Mouse (Mus musculus): ENCODE results near the gene Sox6. TPM values are rescaled to one million over a fixed set of nuclear protein-coding genes. Genes with fewer than 3 reads are reported as not detected.

Gene Sox6
- polyA plus RNA-seq, 1 experiment = not detected

GRCm38 (mm10) chr7:115776736-115777135, 261.9 kb downstream of the Sox6 start:
- TF ChIP-seq CTCF (IDR thresholded peaks at IDR 0.05; ENCODE audit: low read depth, low read length) = no peak
- TF ChIP-seq POLR2A (IDR thresholded peaks at IDR 0.05; ENCODE audit: borderline replicate concordance, low read depth, low read length) = no peak
- H3K4me1 ChIP-seq (ENCODE audit: control insufficient read depth, insufficient read depth, low read length) = no peaks in the 10 kb centered on the region
- no peak overlapping the region for H3K27ac ChIP-seq (ENCODE audit: insufficient read depth, low read depth, low read length)
- no peak overlapping the region for H3K4me3 ChIP-seq (ENCODE audit: insufficient read depth, low read length)

DNA sequence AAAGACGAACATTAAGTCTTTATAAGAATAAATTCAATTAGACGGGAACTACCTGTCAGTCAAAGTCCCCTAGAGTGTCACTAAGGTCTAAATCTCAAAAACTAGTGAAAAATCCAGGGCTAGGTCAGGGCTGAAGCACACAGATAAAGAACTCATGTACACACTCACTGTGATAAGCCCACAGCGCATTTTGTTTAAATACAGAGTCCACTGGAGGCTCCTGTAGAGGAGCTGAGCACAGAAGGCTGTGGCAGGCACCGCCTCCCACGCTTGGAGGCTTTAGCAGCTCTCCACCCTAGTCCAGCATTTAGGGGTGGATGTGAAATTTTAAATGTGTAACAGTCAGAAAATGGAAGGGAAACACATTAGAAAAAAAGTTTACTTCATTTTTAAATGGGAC, 262.3 kb downstream of the Sox6 start:
- TF ChIP-seq POLR2A (IDR thresholded peaks at IDR 0.05; ENCODE audit: borderline replicate concordance, low read depth, low read length) = no peak
- no peak for TF ChIP-seq CTCF (IDR thresholded peaks at IDR 0.05; ENCODE audit: low read depth, low read length)
- no peak overlapping the region for H3K27ac ChIP-seq (ENCODE audit: insufficient read depth, low read depth, low read length)
- no peak overlapping the region for H3K4me3 ChIP-seq (ENCODE audit: insufficient read depth, low read length)
- no peaks in the 10 kb centered on the region for H3K4me1 ChIP-seq (ENCODE audit: control insufficient read depth, insufficient read depth, low read length)

DNA sequence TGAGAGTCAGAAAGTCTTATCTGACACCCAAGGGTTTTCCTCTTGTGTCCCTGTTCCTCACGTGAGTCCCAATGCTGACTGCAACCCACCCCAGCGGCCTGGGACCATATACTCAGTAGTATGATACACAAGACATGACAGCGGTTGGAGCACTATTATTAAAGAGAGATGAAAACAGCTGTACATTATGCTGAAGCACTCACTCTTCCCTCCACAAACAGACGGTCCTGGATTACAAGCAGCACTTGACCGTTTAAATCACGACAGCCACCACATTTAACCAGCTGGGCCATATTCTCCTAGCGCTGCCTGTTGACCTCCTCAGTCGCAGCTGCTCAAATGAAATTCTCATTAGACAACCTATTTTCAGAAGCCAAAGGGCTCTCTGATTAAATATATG, 272.3 kb downstream of the Sox6 start:
- no peak overlapping the region for H3K27ac ChIP-seq (ENCODE audit: insufficient read depth, low read depth, low read length)
- no peak overlapping the region for H3K4me3 ChIP-seq (ENCODE audit: insufficient read depth, low read length)
- TF ChIP-seq CTCF (IDR thresholded peaks at IDR 0.05; ENCODE audit: low read depth, low read length) = no peak
- no peak for TF ChIP-seq POLR2A (IDR thresholded peaks at IDR 0.05; ENCODE audit: borderline replicate concordance, low read depth, low read length)
- H3K4me1 ChIP-seq (ENCODE audit: control insufficient read depth, insufficient read depth, low read length) = no peaks in the 10 kb centered on the region

- H3K27ac ChIP-seq (ENCODE audit: insufficient read depth, low read depth, low read length) = no peak overlapping the region
- TF ChIP-seq CTCF (IDR thresholded peaks at IDR 0.05; ENCODE audit: low read depth, low read length) (no peak), POLR2A (IDR thresholded peaks at IDR 0.05; ENCODE audit: borderline replicate concordance, low read depth, low read length) (no peak)
- no peaks in the 10 kb centered on the region for H3K4me1 ChIP-seq (ENCODE audit: control insufficient read depth, insufficient read depth, low read length)
- H3K4me3 ChIP-seq (ENCODE audit: insufficient read depth, low read length) = no peak overlapping the region
Measured at GRCm38 (mm10) chr7:115763851-115764250, 274.7 kb downstream of the Sox6 start.

DNA sequence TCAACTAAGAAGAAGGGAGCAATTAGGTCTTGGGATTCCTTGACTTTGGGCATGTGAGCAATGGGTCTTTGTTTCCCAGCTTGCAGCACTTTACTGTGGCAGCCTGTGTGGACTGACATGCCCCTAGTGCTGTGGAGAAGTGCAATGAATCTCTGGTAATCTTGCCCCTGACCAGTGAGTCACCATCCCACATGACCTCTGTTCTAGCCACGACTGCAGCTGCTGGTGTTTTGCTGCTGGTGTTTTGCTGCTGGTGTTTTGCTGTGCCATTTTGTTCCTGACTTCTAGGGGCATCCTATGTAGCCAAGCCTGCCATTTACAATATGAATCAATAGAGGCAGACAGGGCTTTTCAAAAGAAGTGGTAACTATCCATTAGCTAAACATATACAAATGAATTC, 280.4 kb downstream of the Sox6 start:
- Histone ChIP-seq H3K4me1 (ENCODE audit: control insufficient read depth, insufficient read depth, low read length) (no peaks in the 10 kb centered on the region), H3K4me3 (ENCODE audit: insufficient read depth, low read length) (no peak overlapping the region)
- TF ChIP-seq POLR2A (IDR thresholded peaks at IDR 0.05; ENCODE audit: borderline replicate concordance, low read depth, low read length) (no peak), CTCF (IDR thresholded peaks at IDR 0.05; ENCODE audit: low read depth, low read length) (no peak)

DNA sequence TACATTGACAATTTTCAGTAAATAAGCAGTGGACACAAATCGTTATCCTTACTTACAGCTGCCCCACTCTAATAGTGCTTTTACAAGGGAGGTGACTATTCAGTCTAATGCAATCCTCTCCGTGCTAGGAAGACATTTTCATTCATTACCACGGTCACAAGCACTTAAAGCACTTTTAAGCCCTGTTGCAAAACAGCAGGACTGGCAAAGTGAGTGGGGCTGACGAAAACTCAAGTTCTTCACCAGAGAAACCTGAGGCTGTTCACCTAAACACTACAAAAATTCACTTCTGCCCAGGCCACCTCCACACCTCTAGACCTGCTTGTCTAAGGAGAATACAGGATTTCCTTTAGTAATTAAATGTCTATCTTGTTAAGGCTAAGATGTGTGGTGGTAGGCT, 283.3 kb downstream of the Sox6 start:
- no peak overlapping the region for H3K4me3 ChIP-seq (ENCODE audit: insufficient read depth, low read length)
- TF ChIP-seq POLR2A (IDR thresholded peaks at IDR 0.05; ENCODE audit: borderline replicate concordance, low read depth, low read length) = no peak
- TF ChIP-seq CTCF (IDR thresholded peaks at IDR 0.05; ENCODE audit: low read depth, low read length) = no peak
- no peak overlapping the region for H3K27ac ChIP-seq (ENCODE audit: insufficient read depth, low read depth, low read length)
- H3K4me1 ChIP-seq (ENCODE audit: control insufficient read depth, insufficient read depth, low read length) = no peaks in the 10 kb centered on the region

More for the DNA sequence above, 280.4 kb downstream of the Sox6 start:
- no peak overlapping the region for H3K27ac ChIP-seq (ENCODE audit: insufficient read depth, low read depth, low read length)

DNA sequence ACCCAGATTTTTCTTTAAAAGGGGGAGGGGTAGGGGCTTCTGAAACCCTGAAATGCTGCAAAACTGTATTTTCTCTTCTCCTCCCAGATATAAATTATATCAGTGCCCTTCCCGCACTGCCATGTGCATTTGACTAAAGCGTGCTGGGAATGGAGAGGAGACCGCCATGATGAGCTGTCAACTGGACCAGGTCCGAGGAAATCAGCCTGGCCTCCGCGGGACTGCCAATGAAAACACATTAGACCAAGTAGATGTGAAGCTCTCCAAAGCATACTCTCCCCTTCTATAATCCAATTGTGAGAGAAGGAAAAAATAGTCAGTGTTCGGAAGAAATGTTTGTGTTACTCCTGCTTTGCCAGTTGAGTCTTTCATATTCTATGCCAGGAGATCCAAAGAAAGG, 284.4 kb downstream of the Sox6 start:
- Histone ChIP-seq H3K27ac (ENCODE audit: insufficient read depth, low read depth, low read length) (no peak overlapping the region), H3K4me1 (ENCODE audit: control insufficient read depth, insufficient read depth, low read length) (no peaks in the 10 kb centered on the region), H3K4me3 (ENCODE audit: insufficient read depth, low read length) (no peak overlapping the region)
- TF ChIP-seq CTCF (IDR thresholded peaks at IDR 0.05; ENCODE audit: low read depth, low read length) (no peak), POLR2A (IDR thresholded peaks at IDR 0.05; ENCODE audit: borderline replicate concordance, low read depth, low read length) (no peak)

DNA sequence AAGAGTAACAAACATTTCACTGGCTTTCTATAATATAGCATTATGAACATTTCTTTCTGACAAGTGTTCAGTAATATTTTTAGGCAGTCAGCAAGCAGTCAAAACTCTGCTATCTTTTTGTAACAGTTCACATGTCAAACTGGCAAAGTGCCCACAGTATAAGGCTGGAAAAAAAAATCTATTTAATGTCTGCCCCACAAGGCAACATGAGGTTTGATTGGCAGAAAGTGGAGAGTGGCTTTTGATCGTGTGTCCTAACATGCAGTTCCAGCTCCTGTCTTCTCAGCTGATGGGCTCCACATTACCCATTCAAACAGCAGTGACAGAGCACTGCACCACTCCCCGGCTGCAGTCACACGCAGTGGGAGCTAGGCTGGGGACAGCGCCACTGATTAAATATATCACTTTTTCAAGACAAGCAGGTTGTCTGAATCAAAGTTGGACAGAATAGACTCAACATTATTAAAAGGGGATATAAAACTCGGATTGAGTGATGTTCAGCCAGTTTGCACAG, 286.4 kb downstream of the Sox6 start:
- H3K4me1 ChIP-seq (ENCODE audit: control insufficient read depth, insufficient read depth, low read length) = no peaks in the 10 kb centered on the region

DNA sequence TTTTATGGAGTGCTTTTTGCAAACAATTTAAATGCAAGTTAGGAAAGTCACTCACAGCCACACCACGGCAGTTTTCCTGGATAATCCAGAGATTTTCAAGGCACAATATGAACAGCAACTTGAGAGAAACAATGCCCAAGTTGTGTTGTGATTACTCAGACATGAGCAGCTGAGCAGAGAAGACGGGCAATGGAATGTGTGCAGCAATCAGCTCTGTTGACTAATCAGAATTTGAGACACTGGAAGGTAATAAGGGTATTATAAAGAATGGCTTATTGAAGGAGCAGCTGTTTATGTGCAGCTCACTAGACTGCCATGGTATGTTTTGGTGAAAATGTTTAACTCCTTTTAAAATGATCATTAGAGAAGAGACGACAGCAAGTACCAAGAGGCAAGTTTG, 287.5 kb downstream of the Sox6 start:
- Histone ChIP-seq H3K4me3 (ENCODE audit: insufficient read depth, low read length) (no peak overlapping the region), H3K4me1 (ENCODE audit: control insufficient read depth, insufficient read depth, low read length) (no peaks in the 10 kb centered on the region), H3K27ac (ENCODE audit: insufficient read depth, low read depth, low read length) (no peak overlapping the region)
- no peak for TF ChIP-seq CTCF (IDR thresholded peaks at IDR 0.05; ENCODE audit: low read depth, low read length)
- TF ChIP-seq POLR2A (IDR thresholded peaks at IDR 0.05; ENCODE audit: borderline replicate concordance, low read depth, low read length) = no peak

More for the DNA sequence above, 286.4 kb downstream of the Sox6 start:
- Histone ChIP-seq H3K4me3 (ENCODE audit: insufficient read depth, low read length) (no peak overlapping the region), H3K27ac (ENCODE audit: insufficient read depth, low read depth, low read length) (no peak overlapping the region)
- TF ChIP-seq POLR2A (IDR thresholded peaks at IDR 0.05; ENCODE audit: borderline replicate concordance, low read depth, low read length) (no peak), CTCF (IDR thresholded peaks at IDR 0.05; ENCODE audit: low read depth, low read length) (no peak)

- TF ChIP-seq CTCF (IDR thresholded peaks at IDR 0.05; ENCODE audit: low read depth, low read length) (no peak), POLR2A (IDR thresholded peaks at IDR 0.05; ENCODE audit: borderline replicate concordance, low read depth, low read length) (no peak)
- no peak overlapping the region for H3K4me3 ChIP-seq (ENCODE audit: insufficient read depth, low read length)
- H3K4me1 ChIP-seq (ENCODE audit: control insufficient read depth, insufficient read depth, low read length) = no peaks in the 10 kb centered on the region
- H3K27ac ChIP-seq (ENCODE audit: insufficient read depth, low read depth, low read length) = no peak overlapping the region
Measured at GRCm38 (mm10) chr7:115750275-115750825, 288.2 kb downstream of the Sox6 start.
